Mouse (Mus musculus): ENCODE data around the gene Gck. TPM values are rescaled to one million over a fixed set of nuclear protein-coding genes. Genes with fewer than 3 reads are reported as not detected.

Gene Gck
- polyA plus RNA-seq, 1 experiment from 2014 or later = 1.3 TPM

- no peak overlapping the region for H3K4me3 ChIP-seq (ENCODE audit: low read depth, low read length)
- no peak for TF ChIP-seq CTCF (IDR thresholded peaks at IDR 0.05; ENCODE audit: low read depth)
- TF ChIP-seq EP300 (IDR thresholded peaks at IDR 0.05; ENCODE audit: low read depth) = no peak
- no peaks in the 10 kb centered on the region for H3K36me3 ChIP-seq (replicated peaks; ENCODE audit: insufficient read depth, low read length)
- H3K4me2 ChIP-seq (ENCODE audit: low read depth, low read length) = no peak overlapping the region
- H3K9ac ChIP-seq (replicated peaks) = no peak overlapping the region
- H3K4me1 ChIP-seq (ENCODE audit: insufficient read depth) = no peaks in the 10 kb centered on the region
- no peaks in the 10 kb centered on the region for H3K27me3 ChIP-seq (ENCODE audit: insufficient read depth, low read length)
- no peak for DNase-seq
- H3K27ac ChIP-seq (ENCODE audit: low read depth) = no peak overlapping the region
- no peaks in the 10 kb centered on the region for H3K9me3 ChIP-seq (ENCODE audit: low read length)
- WGBS (ENCODE audit: insufficient replicate concordance) = 87% methylated on average over 16 of the region's 16 CpGs
- no peak for ATAC-seq
Measured at GRCm38 (mm10) chr11:5989954-5990593, 40.2 kb upstream of the Gck start.

- Histone ChIP-seq H3K4me1 (ENCODE audit: insufficient read depth) (no peaks in the 10 kb centered on the region), H3K9ac (replicated peaks) (no peak overlapping the region), H3K4me2 (ENCODE audit: low read depth, low read length) (no peak overlapping the region), H3K4me3 (ENCODE audit: low read depth, low read length) (no peak overlapping the region), H3K27me3 (ENCODE audit: insufficient read depth, low read length) (no peaks in the 10 kb centered on the region), H3K36me3 (replicated peaks; ENCODE audit: insufficient read depth, low read length) (no peaks in the 10 kb centered on the region), H3K27ac (ENCODE audit: low read depth) (no peak overlapping the region), H3K9me3 (ENCODE audit: low read length) (no peaks in the 10 kb centered on the region)
- DNase-seq (no peak), ATAC-seq (no peak)
- 64% methylated on average over 10 of the region's 10 CpGs for WGBS (ENCODE audit: insufficient replicate concordance)
- TF ChIP-seq EP300 (IDR thresholded peaks at IDR 0.05; ENCODE audit: low read depth) = no peak
Measured at GRCm38 (mm10) chr11:5988126-5988525, 38.2 kb upstream of the Gck start.

GRCm38 (mm10) chr11:5983629-5984028, 33.7 kb upstream of the Gck start:
- H3K9ac ChIP-seq (replicated peaks) = no peak overlapping the region
- H3K27ac ChIP-seq (ENCODE audit: low read depth) = no peak overlapping the region
- TF ChIP-seq EP300 (IDR thresholded peaks at IDR 0.05; ENCODE audit: low read depth) (no peak), CTCF (IDR thresholded peaks at IDR 0.05; ENCODE audit: low read depth) (no peak)
- no peak overlapping the region for H3K4me2 ChIP-seq (ENCODE audit: low read depth, low read length)
- ATAC-seq (no peak), DNase-seq (no peak)
- no peaks in the 10 kb centered on the region for H3K9me3 ChIP-seq (ENCODE audit: low read length)
- no peak overlapping the region for H3K4me3 ChIP-seq (ENCODE audit: low read depth, low read length)
- H3K36me3 ChIP-seq (replicated peaks; ENCODE audit: insufficient read depth, low read length) = no peaks in the 10 kb centered on the region
- WGBS (ENCODE audit: insufficient replicate concordance) = 85% methylated on average over 5 of the region's 5 CpGs
- H3K4me1 ChIP-seq (ENCODE audit: insufficient read depth) = no peaks in the 10 kb centered on the region
- H3K27me3 ChIP-seq (ENCODE audit: insufficient read depth, low read length) = no peaks in the 10 kb centered on the region

- no peak for ATAC-seq
- no peak for DNase-seq
- 76% methylated on average over 7 of the region's 7 CpGs for WGBS (ENCODE audit: insufficient replicate concordance)
- Histone ChIP-seq H3K4me2 (ENCODE audit: low read depth, low read length) (no peak overlapping the region), H3K27me3 (ENCODE audit: insufficient read depth, low read length) (no peaks in the 10 kb centered on the region), H3K36me3 (replicated peaks; ENCODE audit: insufficient read depth, low read length) (no peaks in the 10 kb centered on the region), H3K4me3 (ENCODE audit: low read depth, low read length) (no peak overlapping the region), H3K4me1 (ENCODE audit: insufficient read depth) (no peaks in the 10 kb centered on the region), H3K9ac (replicated peaks) (no peak overlapping the region), H3K27ac (ENCODE audit: low read depth) (no peak overlapping the region), H3K9me3 (ENCODE audit: low read length) (no peaks in the 10 kb centered on the region)
- TF ChIP-seq CTCF (IDR thresholded peaks at IDR 0.05; ENCODE audit: low read depth) = no peak
- no peak for TF ChIP-seq EP300 (IDR thresholded peaks at IDR 0.05; ENCODE audit: low read depth)
Measured at GRCm38 (mm10) chr11:5981323-5981722, 31.4 kb upstream of the Gck start.

GRCm38 (mm10) chr11:5980561-5980960, 30.7 kb upstream of the Gck start:
- 69% methylated on average over 8 of the region's 8 CpGs for WGBS (ENCODE audit: insufficient replicate concordance)
- Histone ChIP-seq H3K9me3 (ENCODE audit: low read length) (no peaks in the 10 kb centered on the region), H3K4me1 (ENCODE audit: insufficient read depth) (no peaks in the 10 kb centered on the region), H3K4me3 (ENCODE audit: low read depth, low read length) (no peak overlapping the region), H3K36me3 (replicated peaks; ENCODE audit: insufficient read depth, low read length) (no peaks in the 10 kb centered on the region), H3K9ac (replicated peaks) (no peak overlapping the region), H3K4me2 (ENCODE audit: low read depth, low read length) (no peak overlapping the region), H3K27ac (ENCODE audit: low read depth) (no peak overlapping the region), H3K27me3 (ENCODE audit: insufficient read depth, low read length) (no peaks in the 10 kb centered on the region)
- no peak for ATAC-seq
- DNase-seq = no peak
- no peak for TF ChIP-seq EP300 (IDR thresholded peaks at IDR 0.05; ENCODE audit: low read depth)
- TF ChIP-seq CTCF (IDR thresholded peaks at IDR 0.05; ENCODE audit: low read depth) = no peak

GRCm38 (mm10) chr11:5980108-5980507, 30.2 kb upstream of the Gck start:
- H3K4me3 ChIP-seq (ENCODE audit: low read depth, low read length) = no peak overlapping the region
- no peaks in the 10 kb centered on the region for H3K27me3 ChIP-seq (ENCODE audit: insufficient read depth, low read length)
- H3K27ac ChIP-seq (ENCODE audit: low read depth) = no peak overlapping the region
- DNase-seq (no peak), ATAC-seq (peak; percentile 64)
- no peak for TF ChIP-seq CTCF (IDR thresholded peaks at IDR 0.05; ENCODE audit: low read depth)
- no peaks in the 10 kb centered on the region for H3K4me1 ChIP-seq (ENCODE audit: insufficient read depth)
- H3K9ac ChIP-seq (replicated peaks) = no peak overlapping the region
- WGBS (ENCODE audit: insufficient replicate concordance) = 80% methylated on average over 2 of the region's 2 CpGs
- no peaks in the 10 kb centered on the region for H3K9me3 ChIP-seq (ENCODE audit: low read length)
- no peaks in the 10 kb centered on the region for H3K36me3 ChIP-seq (replicated peaks; ENCODE audit: insufficient read depth, low read length)
- no peak overlapping the region for H3K4me2 ChIP-seq (ENCODE audit: low read depth, low read length)

- H3K9ac ChIP-seq (replicated peaks) = no peak overlapping the region
- TF ChIP-seq EP300 (IDR thresholded peaks at IDR 0.05; ENCODE audit: low read depth) (no peak), CTCF (IDR thresholded peaks at IDR 0.05; ENCODE audit: low read depth) (no peak)
- H3K4me2 ChIP-seq (ENCODE audit: low read depth, low read length) = no peak overlapping the region
- no peak overlapping the region for H3K27ac ChIP-seq (ENCODE audit: low read depth)
- H3K9me3 ChIP-seq (ENCODE audit: low read length) = no peaks in the 10 kb centered on the region
- no peaks in the 10 kb centered on the region for H3K27me3 ChIP-seq (ENCODE audit: insufficient read depth, low read length)
- H3K4me3 ChIP-seq (ENCODE audit: low read depth, low read length) = no peak overlapping the region
- ATAC-seq (no peak), DNase-seq (no peak)
- no peaks in the 10 kb centered on the region for H3K4me1 ChIP-seq (ENCODE audit: insufficient read depth)
- no peaks in the 10 kb centered on the region for H3K36me3 ChIP-seq (replicated peaks; ENCODE audit: insufficient read depth, low read length)
- 81% methylated on average over 7 of the region's 7 CpGs for WGBS (ENCODE audit: insufficient replicate concordance)
Measured at GRCm38 (mm10) chr11:5979088-5979487, 29.2 kb upstream of the Gck start.
